Mouse (Mus musculus): ENCODE measurements around the gene Tcf12. TPM values are rescaled to one million over a fixed set of nuclear protein-coding genes. Genes with fewer than 3 reads are reported as not detected.

Tcf12 gene
- polyA plus RNA-seq, 1 experiment from 2014 or later = 8.2 TPM

DNA sequence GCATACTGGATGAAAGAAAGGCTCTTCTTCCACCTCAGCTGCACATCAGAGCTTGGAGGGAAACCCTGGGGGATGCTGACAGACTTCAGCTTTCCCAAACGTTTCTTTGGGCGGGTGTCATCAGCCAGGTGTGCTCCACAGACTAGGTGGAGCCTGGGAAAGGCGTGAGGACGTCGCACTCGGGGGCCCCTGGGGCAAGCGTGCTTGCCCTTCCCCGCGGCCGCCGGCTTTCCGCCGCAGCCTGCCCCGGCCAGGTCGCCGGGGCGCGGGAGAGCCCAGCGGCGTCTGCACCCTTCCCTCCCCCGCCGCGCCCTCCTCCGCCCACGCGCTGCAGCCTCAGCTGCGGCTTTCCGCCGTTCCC, 21.0 kb upstream of the Tcf12 start:
- no peak for ATAC-seq (ENCODE audit: low read depth)
- WGBS (ENCODE audit: insufficient replicate concordance) = 0% methylated on average over 29 of the region's 29 CpGs

GRCm38 (mm10) chr9:72129884-72130283, 18.2 kb upstream of the Tcf12 start:
- Histone ChIP-seq H3K4me1 (ENCODE audit: control insufficient read depth, low read depth, low read length) (peaks cover 6% of the 10 kb centered on the region), H3K9ac (ENCODE audit: low read depth, low read length) (no peak overlapping the region), H3K27me3 (ENCODE audit: control insufficient read depth, insufficient read depth, low read depth, low read length) (no peaks in the 10 kb centered on the region), H3K4me2 (ENCODE audit: low read depth, low read length) (no peak overlapping the region), H3K36me3 (ENCODE audit: control insufficient read depth, insufficient read depth) (no peaks in the 10 kb centered on the region), H3K27ac (ENCODE audit: low read length) (no peak overlapping the region), H3K4me3 (ENCODE audit: low read depth, low read length) (no peak overlapping the region), H3K9me3 (replicated peaks; ENCODE audit: control insufficient read depth, low read length) (no peaks in the 10 kb centered on the region)
- ATAC-seq (ENCODE audit: low read depth) = no peak
- 61% methylated on average over 4 of the region's 4 CpGs for WGBS (ENCODE audit: insufficient replicate concordance)

More for the DNA sequence above, 21.0 kb upstream of the Tcf12 start:
- H3K9me3 ChIP-seq (replicated peaks; ENCODE audit: control insufficient read depth, low read length) = no peaks in the 10 kb centered on the region
- peak overlapping the region; percentile 80 for H3K9ac ChIP-seq (ENCODE audit: low read depth, low read length)
- peak overlapping the region; percentile 71 for H3K4me3 ChIP-seq (ENCODE audit: low read depth, low read length)
- no peaks in the 10 kb centered on the region for H3K36me3 ChIP-seq (ENCODE audit: control insufficient read depth, insufficient read depth)
- H3K27me3 ChIP-seq (ENCODE audit: control insufficient read depth, insufficient read depth, low read depth, low read length) = no peaks in the 10 kb centered on the region
- H3K4me2 ChIP-seq (ENCODE audit: low read depth, low read length) = peak overlapping the region; percentile 85
- peaks cover 6% of the 10 kb centered on the region for H3K4me1 ChIP-seq (ENCODE audit: control insufficient read depth, low read depth, low read length)
- H3K27ac ChIP-seq (ENCODE audit: low read length) = peak overlapping the region; percentile 73

GRCm38 (mm10) chr9:72125442-72125841, 13.8 kb upstream of the Tcf12 start:
- Histone ChIP-seq H3K9ac (ENCODE audit: low read depth, low read length) (no peak overlapping the region), H3K27me3 (ENCODE audit: control insufficient read depth, insufficient read depth, low read depth, low read length) (no peaks in the 10 kb centered on the region), H3K36me3 (ENCODE audit: control insufficient read depth, insufficient read depth) (no peaks in the 10 kb centered on the region), H3K4me2 (ENCODE audit: low read depth, low read length) (no peak overlapping the region), H3K27ac (ENCODE audit: low read length) (no peak overlapping the region), H3K4me1 (ENCODE audit: control insufficient read depth, low read depth, low read length) (no peaks in the 10 kb centered on the region), H3K9me3 (replicated peaks; ENCODE audit: control insufficient read depth, low read length) (no peaks in the 10 kb centered on the region), H3K4me3 (ENCODE audit: low read depth, low read length) (no peak overlapping the region)
- ATAC-seq (ENCODE audit: low read depth) = no peak
- 62% methylated on average over 1 of the region's 1 CpGs for WGBS (ENCODE audit: insufficient replicate concordance)

- H3K27ac ChIP-seq (ENCODE audit: low read length) = no peak overlapping the region
- H3K4me2 ChIP-seq (ENCODE audit: low read depth, low read length) = no peak overlapping the region
- no peak overlapping the region for H3K9ac ChIP-seq (ENCODE audit: low read depth, low read length)
- no peaks in the 10 kb centered on the region for H3K9me3 ChIP-seq (replicated peaks; ENCODE audit: control insufficient read depth, low read length)
- no peak overlapping the region for H3K4me3 ChIP-seq (ENCODE audit: low read depth, low read length)
- no peak for ATAC-seq (ENCODE audit: low read depth)
- no peaks in the 10 kb centered on the region for H3K36me3 ChIP-seq (ENCODE audit: control insufficient read depth, insufficient read depth)
- H3K27me3 ChIP-seq (ENCODE audit: control insufficient read depth, insufficient read depth, low read depth, low read length) = no peaks in the 10 kb centered on the region
- no peaks in the 10 kb centered on the region for H3K4me1 ChIP-seq (ENCODE audit: control insufficient read depth, low read depth, low read length)
Observed at GRCm38 (mm10) chr9:72118490-72118889, 6.8 kb upstream of the Tcf12 start.

DNA sequence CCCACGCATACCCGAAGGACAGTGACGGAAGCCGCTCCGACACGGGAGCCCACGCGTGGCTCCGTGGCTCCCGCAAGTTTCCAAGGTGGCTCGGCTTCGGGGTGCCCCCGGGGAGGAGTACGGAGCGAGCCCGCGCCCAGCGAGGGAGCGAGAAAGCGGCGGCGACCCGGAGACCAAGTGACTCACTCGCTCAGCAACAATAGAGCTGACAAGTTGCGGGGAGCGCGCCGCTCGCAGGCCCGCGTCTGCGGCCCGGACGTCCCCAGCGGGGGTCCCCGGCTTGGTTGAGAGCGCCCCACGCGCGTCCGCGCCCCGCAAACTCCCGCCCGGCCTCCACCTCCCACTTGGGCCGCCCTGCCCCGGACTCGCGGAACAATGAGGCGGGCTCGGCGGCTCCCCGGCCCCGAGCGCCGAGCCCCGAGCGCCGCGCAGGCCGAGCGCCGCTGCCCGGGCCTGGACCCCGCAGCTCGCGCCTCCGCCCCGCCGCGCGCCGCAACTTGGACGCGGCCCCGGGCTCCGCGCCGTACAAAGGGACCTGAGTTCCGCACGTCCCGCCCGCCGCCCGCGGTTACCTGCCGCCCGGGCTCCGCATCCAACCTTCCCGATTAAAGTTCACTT, 558 bp downstream of the Tcf12 start:
- H3K27ac ChIP-seq (ENCODE audit: low read length) = peak overlapping the region; percentile 87
- no peaks in the 10 kb centered on the region for H3K36me3 ChIP-seq (ENCODE audit: control insufficient read depth, insufficient read depth)
- peak overlapping the region; percentile 97 for H3K4me2 ChIP-seq (ENCODE audit: low read depth, low read length)
- peaks cover 13% of the 10 kb centered on the region for H3K4me1 ChIP-seq (ENCODE audit: control insufficient read depth, low read depth, low read length)
- H3K9me3 ChIP-seq (replicated peaks; ENCODE audit: control insufficient read depth, low read length) = no peaks in the 10 kb centered on the region
- H3K4me3 ChIP-seq (ENCODE audit: low read depth, low read length) = peak overlapping the region; percentile 97
- peak overlapping the region; percentile 97 for H3K9ac ChIP-seq (ENCODE audit: low read depth, low read length)
- no peaks in the 10 kb centered on the region for H3K27me3 ChIP-seq (ENCODE audit: control insufficient read depth, insufficient read depth, low read depth, low read length)
- under 1% methylated on average over 80 of the region's 90 CpGs for WGBS (ENCODE audit: insufficient replicate concordance)
- peak; percentile 76 for ATAC-seq (ENCODE audit: low read depth)

GRCm38 (mm10) chr9:72110627-72111003, 1.1 kb downstream of the Tcf12 start:
- under 1% methylated on average over 20 of the region's 23 CpGs for WGBS (ENCODE audit: insufficient replicate concordance)

GRCm38 (mm10) chr9:72103471-72103870, 8.2 kb downstream of the Tcf12 start:
- 85% methylated on average over 1 of the region's 1 CpGs for WGBS (ENCODE audit: insufficient replicate concordance)
- Histone ChIP-seq H3K4me2 (ENCODE audit: low read depth, low read length) (no peak overlapping the region), H3K4me3 (ENCODE audit: low read depth, low read length) (no peak overlapping the region), H3K9me3 (replicated peaks; ENCODE audit: control insufficient read depth, low read length) (no peaks in the 10 kb centered on the region), H3K4me1 (ENCODE audit: control insufficient read depth, low read depth, low read length) (no peaks in the 10 kb centered on the region), H3K9ac (ENCODE audit: low read depth, low read length) (no peak overlapping the region), H3K27ac (ENCODE audit: low read length) (no peak overlapping the region), H3K27me3 (ENCODE audit: control insufficient read depth, insufficient read depth, low read depth, low read length) (no peaks in the 10 kb centered on the region), H3K36me3 (ENCODE audit: control insufficient read depth, insufficient read depth) (no peaks in the 10 kb centered on the region; the same call in 1 of the 2 replicates)
- ATAC-seq (ENCODE audit: low read depth) = no peak

More at GRCm38 (mm10) chr9:72110627-72111003, 1.1 kb downstream of the Tcf12 start:
- Histone ChIP-seq H3K4me1 (ENCODE audit: control insufficient read depth, low read depth, low read length) (peaks cover 13% of the 10 kb centered on the region), H3K9me3 (replicated peaks; ENCODE audit: control insufficient read depth, low read length) (no peaks in the 10 kb centered on the region), H3K27me3 (ENCODE audit: control insufficient read depth, insufficient read depth, low read depth, low read length) (no peaks in the 10 kb centered on the region), H3K9ac (ENCODE audit: low read depth, low read length) (peak overlapping the region; percentile 97), H3K4me3 (ENCODE audit: low read depth, low read length) (peak overlapping the region; percentile 97), H3K36me3 (ENCODE audit: control insufficient read depth, insufficient read depth) (no peaks in the 10 kb centered on the region), H3K4me2 (ENCODE audit: low read depth, low read length) (peak overlapping the region; percentile 97), H3K27ac (ENCODE audit: low read length) (peak overlapping the region; percentile 87)
- peak; percentile 27 for ATAC-seq (ENCODE audit: low read depth)

DNA sequence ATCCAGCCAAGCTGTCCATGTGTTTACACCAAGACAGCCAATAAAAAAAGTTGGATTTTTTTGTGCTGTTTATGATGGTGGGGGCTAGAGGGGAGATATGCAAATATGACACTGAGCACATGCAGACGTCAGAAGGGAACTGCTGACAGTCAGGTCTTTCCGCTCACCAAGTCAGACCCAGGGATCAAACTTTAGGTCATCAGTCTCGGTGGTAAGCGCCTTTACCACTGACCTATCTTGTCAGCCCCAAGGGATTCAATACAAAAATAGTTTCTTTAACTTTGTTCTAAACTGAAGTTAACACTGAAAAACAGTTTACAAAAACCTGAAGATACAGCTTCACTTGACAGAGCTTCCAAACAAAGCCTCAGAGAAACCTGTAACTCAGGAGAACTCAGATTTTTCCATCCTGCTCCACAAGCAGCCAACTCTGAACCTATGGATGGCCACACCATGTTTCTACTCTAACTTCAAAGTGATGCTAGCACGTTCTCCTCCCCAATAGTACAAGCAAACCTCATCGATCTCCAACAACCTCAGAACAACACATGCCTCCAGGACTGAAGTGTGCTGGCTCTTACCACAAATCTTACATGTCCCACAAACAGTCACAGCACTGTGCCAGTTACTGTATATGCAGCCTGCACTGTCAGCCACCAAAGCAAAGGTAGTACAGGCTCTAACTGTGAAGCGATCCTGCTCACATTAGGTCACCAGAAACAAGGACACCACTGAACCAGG, 11.6 kb downstream of the Tcf12 start:
- Histone ChIP-seq H3K4me2 (ENCODE audit: low read depth, low read length) (no peak overlapping the region), H3K9me3 (replicated peaks; ENCODE audit: control insufficient read depth, low read length) (no peaks in the 10 kb centered on the region), H3K4me3 (ENCODE audit: low read depth, low read length) (no peak overlapping the region), H3K36me3 (ENCODE audit: control insufficient read depth, insufficient read depth) (no peaks in the 10 kb centered on the region; the same call in 1 of the 2 replicates), H3K27me3 (ENCODE audit: control insufficient read depth, insufficient read depth, low read depth, low read length) (no peaks in the 10 kb centered on the region), H3K9ac (ENCODE audit: low read depth, low read length) (no peak overlapping the region), H3K27ac (ENCODE audit: low read length) (no peak overlapping the region), H3K4me1 (ENCODE audit: control insufficient read depth, low read depth, low read length) (no peaks in the 10 kb centered on the region)
- ATAC-seq (ENCODE audit: low read depth) = no peak
- WGBS (ENCODE audit: insufficient replicate concordance) = 71% methylated on average over 7 of the region's 7 CpGs

GRCm38 (mm10) chr9:72098056-72098455, 13.6 kb downstream of the Tcf12 start:
- no peak for ATAC-seq (ENCODE audit: low read depth)
- WGBS (ENCODE audit: insufficient replicate concordance) = 58% methylated on average over 2 of the region's 2 CpGs

More at GRCm38 (mm10) chr9:72098056-72098455, 13.6 kb downstream of the Tcf12 start:
- Histone ChIP-seq H3K27me3 (ENCODE audit: control insufficient read depth, insufficient read depth, low read depth, low read length) (no peaks in the 10 kb centered on the region), H3K27ac (ENCODE audit: low read length) (no peak overlapping the region), H3K9ac (ENCODE audit: low read depth, low read length) (no peak overlapping the region), H3K36me3 (ENCODE audit: control insufficient read depth, insufficient read depth) (no peaks in the 10 kb centered on the region; the same call in 1 of the 2 replicates), H3K4me1 (ENCODE audit: control insufficient read depth, low read depth, low read length) (no peaks in the 10 kb centered on the region; the same call in 1 of the 2 replicates), H3K4me3 (ENCODE audit: low read depth, low read length) (no peak overlapping the region), H3K9me3 (replicated peaks; ENCODE audit: control insufficient read depth, low read length) (no peaks in the 10 kb centered on the region), H3K4me2 (ENCODE audit: low read depth, low read length) (no peak overlapping the region)
